Mouse (Mus musculus): ENCODE results near the gene Lrit3. TPM values are rescaled to one million over a fixed set of nuclear protein-coding genes. Genes with fewer than 3 reads are reported as not detected.
"Not testable (repeated sequence)": the region's sequence is repeated elsewhere in the genome, so short reads cannot be mapped to it uniquely, and the experiment has no call there.

Gene Lrit3
- polyA plus RNA-seq, 1 experiment from 2014 or later: not detected

DNA sequence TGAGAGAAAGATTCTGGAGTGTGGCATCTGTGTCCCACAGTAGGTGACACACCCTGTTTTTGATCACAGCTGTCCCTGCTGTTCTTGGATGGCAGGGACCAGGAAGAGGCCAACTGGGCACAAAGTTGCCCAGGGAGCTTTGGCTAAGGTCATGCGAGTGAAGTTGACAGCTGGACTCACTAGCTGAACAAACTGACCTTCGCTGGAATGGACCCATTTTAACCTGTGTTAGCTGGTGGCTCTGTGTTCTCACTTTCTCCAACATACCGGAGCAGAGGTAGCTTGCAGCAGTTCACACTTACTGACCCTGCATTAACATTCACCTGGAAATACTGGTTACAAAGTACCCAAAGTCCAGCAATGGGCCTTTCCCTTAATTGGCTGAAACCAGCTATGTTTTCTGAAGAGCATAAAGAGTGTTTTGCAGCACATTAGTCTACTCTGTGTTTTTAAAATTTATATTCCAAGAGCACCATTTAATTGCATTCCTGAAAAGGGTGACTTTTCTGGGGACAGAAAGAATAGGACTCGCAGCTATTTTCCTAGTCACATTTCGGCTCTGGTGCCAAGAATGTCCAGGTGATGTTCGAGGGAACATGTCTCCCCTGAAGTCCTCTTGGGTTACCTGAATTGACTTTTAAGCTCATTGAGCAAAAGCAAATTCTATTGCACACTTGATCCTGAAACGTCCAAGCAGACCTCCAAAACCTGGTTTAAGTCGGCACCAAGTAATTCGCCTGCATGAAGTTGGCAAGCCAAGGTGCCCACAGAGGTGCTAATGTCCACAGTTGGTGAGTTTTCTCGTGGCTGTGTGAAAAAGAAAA is 36.6 kb downstream of the Lrit3 start:
- Histone ChIP-seq H3K27ac (replicated peaks) (no peak overlapping the region), H3K27me3 (replicated peaks) (no peaks in the 10 kb centered on the region), H3K9me3 (replicated peaks) (0 out of 2 replicates have a peak, but pooled peaks cover 4% of the 10 kb centered on the region), H3K36me3 (no peaks in the 10 kb centered on the region), H3K4me3 (replicated peaks) (no peak overlapping the region), H3K4me2 (no peak overlapping the region), H3K9ac (replicated peaks) (no peak overlapping the region), H3K4me1 (no peaks in the 10 kb centered on the region)
- whole genome bisulfite sequencing: 90% methylated on average over 10 of the region's 10 CpGs
- no peak for ATAC-seq (ENCODE audit: low FRiP score)

DNA sequence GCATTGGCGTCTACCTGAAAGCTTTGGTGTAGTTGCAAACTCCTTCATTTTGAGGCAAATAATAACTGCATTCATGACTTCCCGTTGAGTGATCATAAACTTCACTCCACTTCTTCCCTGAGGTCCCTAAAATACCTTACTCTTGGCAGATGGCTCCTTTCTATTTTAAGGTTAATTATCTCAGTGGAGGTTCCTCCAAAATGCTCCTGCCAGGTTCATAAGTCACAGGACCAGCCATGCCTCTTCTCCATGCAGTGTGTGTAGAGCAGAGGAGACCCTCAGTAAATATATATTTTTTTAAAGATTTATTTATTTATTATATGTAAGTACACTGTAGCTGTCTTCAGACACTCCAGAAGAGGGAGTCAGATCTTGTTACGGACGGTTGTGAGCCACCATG is 37.7 kb downstream of the Lrit3 start:
- ATAC-seq (ENCODE audit: low FRiP score): no peak
- WGBS: 85% methylated on average over 4 of the region's 4 CpGs
- H3K36me3 ChIP-seq: no peaks in the 10 kb centered on the region

DNA sequence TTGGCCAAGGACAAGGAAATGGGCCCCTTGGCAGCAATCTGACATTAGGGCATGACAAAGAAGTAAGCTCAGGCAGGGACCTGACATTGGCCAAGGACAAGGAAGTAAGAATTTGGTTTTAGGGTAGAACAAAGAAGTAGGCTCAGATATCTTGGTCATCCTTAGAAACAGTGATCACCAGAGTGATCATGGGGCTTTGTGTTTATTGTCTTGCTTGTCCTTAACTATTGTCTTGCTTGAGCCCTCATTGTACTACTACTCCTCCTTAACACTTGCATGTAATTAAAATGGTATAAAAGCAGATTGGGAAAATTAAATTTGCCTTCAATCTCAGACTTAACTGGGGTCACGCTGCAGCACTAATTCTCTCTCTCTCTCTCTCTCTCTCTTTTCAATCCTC is 46.2 kb downstream of the Lrit3 start:
- not testable (repeated sequence) for H3K9ac ChIP-seq (replicated peaks); H3K27me3 ChIP-seq (replicated peaks); H3K4me3 ChIP-seq (replicated peaks); H3K4me2 ChIP-seq; ATAC-seq (ENCODE audit: low FRiP score); H3K36me3 ChIP-seq; H3K27ac ChIP-seq (replicated peaks); H3K9me3 ChIP-seq (replicated peaks)
- H3K4me1 ChIP-seq: peaks cover 14% of the 10 kb centered on the region
- 96% methylated on average over 1 of the region's 1 CpGs for WGBS

More for the DNA sequence above, 37.7 kb downstream of the Lrit3 start:
- H3K4me2 ChIP-seq: no peak overlapping the region
- no peak overlapping the region for H3K4me3 ChIP-seq (replicated peaks)
- no peaks in the 10 kb centered on the region for H3K4me1 ChIP-seq
- no peak overlapping the region for H3K9ac ChIP-seq (replicated peaks)
- H3K27ac ChIP-seq (replicated peaks): no peak overlapping the region
- H3K27me3 ChIP-seq (replicated peaks): no peaks in the 10 kb centered on the region
- H3K9me3 ChIP-seq (replicated peaks): 0 out of 2 replicates have a peak, but pooled peaks cover 4% of the 10 kb centered on the region

DNA sequence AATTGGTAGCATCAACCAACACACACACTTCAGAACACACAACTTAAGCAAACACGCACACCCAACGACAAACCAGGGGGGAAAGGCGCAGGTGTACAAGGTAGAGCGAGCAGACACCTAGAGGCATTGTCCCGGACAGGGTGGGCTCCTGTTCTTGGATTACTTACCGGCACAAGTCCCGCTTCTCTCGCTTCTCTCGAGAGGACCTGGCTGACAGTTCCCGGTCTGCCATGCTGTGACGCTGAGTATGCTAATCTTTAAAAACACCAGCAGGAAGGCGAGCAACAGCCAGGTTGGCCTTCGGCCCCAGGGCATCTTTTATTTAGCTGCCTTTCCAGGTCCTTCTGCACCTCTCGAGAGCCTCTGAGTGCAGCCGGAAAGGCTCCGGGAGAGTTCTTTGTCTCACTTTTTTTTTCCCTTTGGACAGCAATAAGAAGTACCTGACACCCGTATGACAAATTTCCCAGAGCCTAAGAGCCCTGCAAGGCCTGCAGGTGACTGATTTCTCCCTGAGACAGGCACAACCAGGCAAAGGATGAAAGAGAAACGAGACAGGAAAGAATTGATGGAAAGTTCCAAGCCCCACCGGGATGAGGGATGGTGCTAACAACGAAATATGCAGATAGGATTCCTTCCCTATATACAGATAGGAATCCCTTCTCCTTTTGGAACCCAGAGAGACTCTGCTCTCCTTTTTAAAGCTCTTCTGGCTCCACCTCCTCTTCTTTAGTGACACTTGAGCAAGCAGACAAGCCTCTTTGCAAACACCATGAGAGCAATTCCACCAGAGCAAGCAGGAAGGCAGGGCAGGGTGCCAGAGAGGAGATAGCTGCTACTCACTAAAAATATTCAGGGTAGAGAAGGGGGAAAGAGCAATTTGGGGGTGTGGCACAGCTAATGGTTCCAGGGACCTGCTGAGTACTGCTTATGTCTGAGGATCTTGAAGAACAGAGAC is 48.9 kb downstream of the Lrit3 start, which contains the start of gene Egf:
Gene Egf (minus strand): TSS at position 667 of the 955 bp plus-strand sequence.
- Histone ChIP-seq H3K4me1 (peaks cover 14% of the 10 kb centered on the region), H3K4me3 (replicated peaks) (peak within 1 kb of the TSS; percentile 31), H3K9ac (replicated peaks) (peak within 1 kb of the TSS; percentile 37), H3K27me3 (replicated peaks) (no peaks in the 10 kb centered on the region), H3K36me3 (no peaks in the 10 kb centered on the region), H3K4me2 (peak within 1 kb of the TSS; percentile 59), H3K27ac (replicated peaks) (no peak within 1 kb of the TSS), H3K9me3 (replicated peaks) (no peaks in the 10 kb centered on the region)
- no peak; the same call in 1 of the 2 replicates for ATAC-seq (ENCODE audit: low FRiP score)
- WGBS: 13% methylated on average over 20 of the region's 20 CpGs

DNA sequence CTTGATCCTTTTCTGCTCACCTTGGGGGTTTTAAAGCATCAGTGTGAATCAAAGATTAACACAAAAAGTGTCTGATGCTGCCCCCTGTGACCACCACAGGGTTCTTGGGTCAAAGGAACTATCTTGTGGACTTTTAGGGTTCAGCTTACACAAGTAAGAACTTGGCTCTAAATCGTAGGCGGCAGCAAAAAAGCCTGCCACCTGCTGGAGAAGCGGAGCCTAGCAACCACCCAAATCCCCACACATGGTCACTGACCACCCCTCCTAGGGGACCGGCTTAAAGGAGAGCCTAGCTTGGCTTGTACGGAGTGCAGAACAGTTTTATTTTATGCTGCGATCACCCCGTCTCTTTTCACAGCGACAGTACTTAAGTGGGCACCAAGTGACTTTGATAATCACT is 59.0 kb downstream of the Lrit3 start:
- H3K9me3 ChIP-seq (replicated peaks): no peaks in the 10 kb centered on the region
- H3K27ac ChIP-seq (replicated peaks): no peak overlapping the region
- H3K9ac ChIP-seq (replicated peaks): no peak overlapping the region
- H3K27me3 ChIP-seq (replicated peaks): no peaks in the 10 kb centered on the region
- H3K4me1 ChIP-seq: no peaks in the 10 kb centered on the region
- no peaks in the 10 kb centered on the region for H3K36me3 ChIP-seq
- 69% methylated on average over 8 of the region's 8 CpGs for WGBS
- no peak for ATAC-seq (ENCODE audit: low FRiP score)
- no peak overlapping the region for H3K4me3 ChIP-seq (replicated peaks)
- H3K4me2 ChIP-seq: no peak overlapping the region

DNA sequence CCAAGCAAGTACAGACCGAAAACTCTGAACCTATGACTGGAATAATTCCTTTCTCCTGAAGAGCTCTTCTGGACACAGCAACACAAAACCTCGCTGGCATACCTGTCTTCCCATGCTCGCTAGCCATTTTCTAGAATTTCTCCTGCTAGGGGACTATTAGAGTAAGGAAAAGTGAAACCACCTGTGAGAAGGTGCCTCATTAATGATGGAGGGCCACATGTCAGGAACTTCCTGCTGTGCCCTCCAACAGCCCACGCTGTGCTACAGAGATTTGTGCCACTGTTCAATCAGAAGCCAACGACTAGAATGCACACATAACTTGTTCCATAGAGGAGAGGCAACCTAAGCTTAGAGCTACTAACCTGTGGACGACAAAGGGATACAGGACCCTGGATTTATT is 61.0 kb downstream of the Lrit3 start:
- Histone ChIP-seq H3K36me3 (no peaks in the 10 kb centered on the region), H3K4me3 (replicated peaks) (no peak overlapping the region), H3K27ac (replicated peaks) (no peak overlapping the region), H3K4me2 (no peak overlapping the region), H3K9ac (replicated peaks) (no peak overlapping the region), H3K27me3 (replicated peaks) (no peaks in the 10 kb centered on the region), H3K4me1 (no peaks in the 10 kb centered on the region), H3K9me3 (replicated peaks) (no peaks in the 10 kb centered on the region)
- 84% methylated on average over 6 of the region's 6 CpGs for WGBS
- no peak for ATAC-seq (ENCODE audit: low FRiP score)

DNA sequence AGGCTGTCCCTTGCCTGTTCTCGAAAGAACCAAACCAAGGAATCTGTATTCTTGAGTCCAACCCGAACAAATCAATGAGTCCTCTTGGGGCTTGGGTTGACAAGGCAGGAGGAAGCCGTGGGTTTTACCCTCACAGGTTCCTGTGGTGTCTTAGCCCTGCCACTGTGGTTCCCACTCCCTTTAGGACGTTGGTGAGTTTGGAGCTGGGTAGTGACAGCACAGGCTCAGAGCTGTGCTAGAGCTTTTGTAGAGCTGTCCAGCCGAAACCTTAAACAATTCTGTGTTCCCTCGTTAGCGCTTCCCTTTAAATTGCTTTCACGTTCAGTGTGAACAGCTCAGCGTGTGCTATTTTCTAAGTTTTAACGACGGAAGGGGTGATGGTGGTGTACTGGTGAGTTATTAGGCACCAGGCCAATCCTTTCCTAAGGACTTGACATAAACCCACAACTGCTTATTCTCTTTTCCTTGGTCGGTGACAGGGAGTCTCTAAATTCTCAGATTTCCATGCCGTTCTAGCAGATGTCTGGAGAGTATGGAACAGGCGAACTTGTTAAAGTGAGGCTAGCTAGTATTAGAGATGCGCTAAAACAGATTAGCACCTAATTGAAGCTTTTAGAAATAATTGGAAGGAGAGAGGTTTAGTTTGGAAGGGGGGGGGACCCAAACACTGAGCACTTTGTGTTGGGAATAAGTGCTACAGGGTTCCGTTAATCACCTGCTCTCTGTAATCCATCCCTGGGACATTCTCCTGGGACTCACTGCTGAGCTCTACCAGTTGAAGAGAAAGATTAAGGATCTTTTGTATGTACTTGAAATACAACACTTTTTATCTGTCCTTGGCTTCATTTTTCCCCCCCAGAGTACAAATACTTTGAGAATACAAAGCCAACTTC is 65.3 kb downstream of the Lrit3 start:
- no peak overlapping the region for H3K4me3 ChIP-seq (replicated peaks)
- no peak for ATAC-seq (ENCODE audit: low FRiP score)
- WGBS: 66% methylated on average over 16 of the region's 16 CpGs
- no peak overlapping the region for H3K27ac ChIP-seq (replicated peaks)
- no peaks in the 10 kb centered on the region for H3K4me1 ChIP-seq
- H3K27me3 ChIP-seq (replicated peaks): no peaks in the 10 kb centered on the region
- no peak overlapping the region for H3K9ac ChIP-seq (replicated peaks)
- H3K36me3 ChIP-seq: no peaks in the 10 kb centered on the region
- no peak overlapping the region for H3K4me2 ChIP-seq
- no peaks in the 10 kb centered on the region for H3K9me3 ChIP-seq (replicated peaks)

Other genes with a start within 250 kb of the Lrit3 start
- 1.6 TPM in 2 replicates for gene Egf, start 48.7 kb downstream of the Lrit3 start, polyA plus RNA-seq (2015; fragmentation: Nextera tagmentation; extraction: Ambion mirVana)
- gene Rrh, start 18.6 kb upstream of the Lrit3 start, polyA plus RNA-seq (2015; fragmentation: Nextera tagmentation; extraction: Ambion mirVana): 0.14 TPM in 1 of 2 replicates, not detected in the other
- 45.1 and 55.5 TPM in 2 replicates for gene Gar1, start 27.4 kb upstream of the Lrit3 start, polyA plus RNA-seq (2015; fragmentation: Nextera tagmentation; extraction: Ambion mirVana)
- gene Cfi, start 31.9 kb upstream of the Lrit3 start, polyA plus RNA-seq (2015; fragmentation: Nextera tagmentation; extraction: Ambion mirVana): 0.73 and 1.1 TPM in 2 replicates
- 37.5 and 43.4 TPM in 2 replicates for gene Pla2g12a, start 74.6 kb upstream of the Lrit3 start, polyA plus RNA-seq (2015; fragmentation: Nextera tagmentation; extraction: Ambion mirVana)
- 20.3 and 41.2 TPM in 2 replicates for gene Casp6, start 97.4 kb upstream of the Lrit3 start, polyA plus RNA-seq (2015; fragmentation: Nextera tagmentation; extraction: Ambion mirVana)
- gene Mcub, start 166.2 kb upstream of the Lrit3 start, polyA plus RNA-seq (2015; fragmentation: Nextera tagmentation; extraction: Ambion mirVana): 8.2 and 16.6 TPM in 2 replicates